In genomic region chr8:13162098-13162497, GRCm38 (mm10) we compare ENCODE assay signal across 10 mouse cellular contexts. TPM values are rescaled to one million over a fixed set of nuclear protein-coding genes. Genes with fewer than 3 reads are reported as not detected.
A peak's percentile ranks its signal among the peaks of the same experiment; 100 is the strongest.
DNase-seq lines count a peak whose midpoint lies in the region; ATAC-seq and TF ChIP-seq lines count a peak whose summit lies in the region.
"Had no signal": no experiment of that assay in that cellular context is flagged by ENCODE, and none has a peak within 500 bp of the region (broad histone marks: within the 10 kb centered on the region; RNA-seq: fewer than 3 reads in every experiment).

No protein-coding gene starts in this region.

- no peaks in the 10 kb centered on the region for H3K9me3 ChIP-seq in heart, embryonic 14.5 days (ENCODE audit: control insufficient read depth, low read length)
- no peaks in the 10 kb centered on the region for H3K9me3 ChIP-seq in midbrain, embryonic 11.5 days (ENCODE audit: control insufficient read depth, low read length)
- H3K9me3 ChIP-seq in midbrain, embryonic 10.5 days (replicated peaks) = no peaks in the 10 kb centered on the region
- H3K9me3 ChIP-seq in limb, embryonic 14.5 days (ENCODE audit: control insufficient read depth, low read length) = no peaks in the 10 kb centered on the region

- peak overlapping the region; percentile 31; the same call in 1 of the 2 replicates for H3K9ac ChIP-seq in heart, embryonic 14.5 days (ENCODE audit: low read length)
- no peak overlapping the region for H3K9ac ChIP-seq in midbrain, embryonic 11.5 days (ENCODE audit: low read length)
- peak overlapping the region; percentile 12; the same call in 1 of the 2 replicates for H3K9ac ChIP-seq in limb, embryonic 14.5 days (ENCODE audit: low read depth, low read length, severe bottlenecking)

- intact Hi-C loops in heart, postnatal 10 days (cut with DNase I) = no loop called here

- no peak overlapping the region for H3K27ac ChIP-seq in heart, embryonic 14.5 days (replicated peaks in 1 of 2; ENCODE audit: control insufficient read depth in 1 of 2, insufficient read depth in 1 of 2, low read depth in 2 of 2, low read length in 2 of 2)
- no peak overlapping the region for H3K27ac ChIP-seq in midbrain, embryonic 11.5 days (ENCODE audit: low read depth, low read length)
- H3K27ac ChIP-seq in midbrain, embryonic 10.5 days (replicated peaks) = no peak overlapping the region
- H3K27ac ChIP-seq in limb, embryonic 14.5 days (replicated peaks; ENCODE audit: low read depth, low read length) = no peak overlapping the region

- DNase-seq in heart, postnatal 10 days = no peak
- DNase-seq in midbrain, embryonic 11.5 days (ENCODE audit: low spot score, missing footprints) = peak; percentile 57
- DNase-seq in midbrain, embryonic 10.5 days (ENCODE audit: low spot score) = no peak
- no peak for DNase-seq in limb, embryonic 14.5 days (ENCODE audit: low spot score)
- DNase-seq in yolk sac, embryonic 10.5 days (ENCODE audit: low spot score) = peak; percentile 44
- no peak for DNase-seq in cerebellum, adult 9-11 months
- DNase-seq: cerebellum, postnatal 36 days; gastrocnemius, postnatal 10 days; spleen, adult 18-20 months had no signal

- H3K4me1 ChIP-seq in heart, embryonic 14.5 days (ENCODE audit: control insufficient read depth in 2 of 2, insufficient read depth in 2 of 2, low read length in 2 of 2) = peaks cover 8 to 26% of the 10 kb centered on the region in 2 experiments
- peaks cover 11% of the 10 kb centered on the region for H3K4me1 ChIP-seq in midbrain, embryonic 11.5 days (ENCODE audit: control insufficient read depth, insufficient read depth, low read length)
- H3K4me1 ChIP-seq in midbrain, embryonic 10.5 days = peaks cover 31% of the 10 kb centered on the region
- H3K4me1 ChIP-seq in limb, embryonic 14.5 days (ENCODE audit: control insufficient read depth, insufficient read depth, low read length) = peaks cover 11% of the 10 kb centered on the region; the same call in 1 of the 2 replicates

- no peak for TF ChIP-seq POLR2A in limb, embryonic 14.5 days (IDR thresholded peaks at IDR 0.05; ENCODE audit: borderline replicate concordance, extremely low read depth, insufficient read depth, insufficient read length)

- peaks cover 23% of the 10 kb centered on the region for H3K36me3 ChIP-seq in heart, embryonic 14.5 days (ENCODE audit: control insufficient read depth, insufficient read depth, low read length)
- no peaks in the 10 kb centered on the region; the same call in 1 of the 2 replicates for H3K36me3 ChIP-seq in midbrain, embryonic 11.5 days (ENCODE audit: control insufficient read depth, insufficient read depth, low read length)
- H3K36me3 ChIP-seq in midbrain, embryonic 10.5 days = peaks cover 16% of the 10 kb centered on the region
- H3K36me3 ChIP-seq in limb, embryonic 14.5 days (ENCODE audit: control insufficient read depth, insufficient read depth, low read length) = peaks cover 9% of the 10 kb centered on the region; the same call in 1 of the 2 replicates

- WGBS in heart, embryonic 14.5 days = 67% methylated on average over 6 of the region's 6 CpGs
- 86% methylated on average over 6 of the region's 6 CpGs for WGBS in midbrain, embryonic 11.5 days
- WGBS in midbrain, embryonic 10.5 days = 92% methylated on average over 6 of the region's 6 CpGs
- 90% methylated on average over 6 of the region's 6 CpGs for WGBS in limb, embryonic 14.5 days

- ATAC-seq in heart, embryonic 14.5 days (ENCODE audit: insufficient number of reproducible peaks, insufficient read depth, low FRiP score, low read depth) = no peak
- ATAC-seq in midbrain, embryonic 11.5 days (ENCODE audit: low FRiP score) = no peak
- ATAC-seq in limb, embryonic 14.5 days (ENCODE audit: low FRiP score, low read depth) = no peak

- no peaks in the 10 kb centered on the region for H3K27me3 ChIP-seq in heart, embryonic 14.5 days (ENCODE audit: control insufficient read depth, insufficient read depth, low read length)
- H3K27me3 ChIP-seq in midbrain, embryonic 11.5 days (ENCODE audit: control insufficient read depth, insufficient read depth, low read length) = no peaks in the 10 kb centered on the region
- no peaks in the 10 kb centered on the region for H3K27me3 ChIP-seq in midbrain, embryonic 10.5 days (ENCODE audit: low read depth, poor library complexity, severe bottlenecking)
- H3K27me3 ChIP-seq in limb, embryonic 14.5 days (ENCODE audit: control insufficient read depth, insufficient read depth, low read length) = no peaks in the 10 kb centered on the region

- no peak overlapping the region for H3K4me3 ChIP-seq in heart, embryonic 14.5 days (ENCODE audit: control insufficient read depth in 1 of 2, insufficient read depth in 1 of 2, low read depth in 1 of 2, low read length in 2 of 2)
- H3K4me3 ChIP-seq in midbrain, embryonic 11.5 days (ENCODE audit: low read depth, low read length) = no peak overlapping the region
- no peak overlapping the region for H3K4me3 ChIP-seq in midbrain, embryonic 10.5 days
- H3K4me3 ChIP-seq in limb, embryonic 14.5 days (replicated peaks; ENCODE audit: low read length) = no peak overlapping the region

- H3K4me2 ChIP-seq in heart, embryonic 14.5 days (ENCODE audit: low read length) = no peak overlapping the region; the same call in 1 of the 2 replicates
- no peak overlapping the region for H3K4me2 ChIP-seq in midbrain, embryonic 11.5 days
- no peak overlapping the region for H3K4me2 ChIP-seq in limb, embryonic 14.5 days (replicated peaks; ENCODE audit: low read depth, low read length, severe bottlenecking)

RNA-seq across cellular contexts. Expression of gene Lamp1, which starts 3.1 kb away (rescaled TPM):
- polyA plus RNA-seq in heart, embryonic 14.5 days (2014; fragmentation: Nextera tagmentation; extraction: Ambion mirVana) = 355 and 361 TPM in 2 replicates
- 100 to 1,000 TPM; 310 to 323 TPM for total RNA-seq in heart, postnatal 10 days (2021)
- 274 and 282 TPM in 2 replicates for polyA plus RNA-seq in midbrain, embryonic 11.5 days (2014; fragmentation: Nextera tagmentation; extraction: Ambion mirVana)
- polyA plus RNA-seq in midbrain, embryonic 10.5 days (2016; fragmentation: Nextera tagmentation; extraction: Ambion mirVana) = 221 and 223 TPM in 2 replicates
- polyA plus RNA-seq in limb, embryonic 14.5 days (2012; rRNA removed) = 300 and 327 TPM in 2 replicates
- 335 and 337 TPM in 2 replicates for polyA plus RNA-seq in limb, embryonic 14.5 days (2014; fragmentation: Nextera tagmentation; extraction: Ambion mirVana)

RNA-seq across cellular contexts. Expression of gene Grtp1, which starts 38.3 kb away (rescaled TPM):
- 19.6 and 21.3 TPM in 2 replicates for polyA plus RNA-seq in heart, embryonic 14.5 days (2014; fragmentation: Nextera tagmentation; extraction: Ambion mirVana)
- 1 to 10 TPM; 2.5 to 2.6 TPM for total RNA-seq in heart, postnatal 10 days (2021)
- 20.9 and 22.0 TPM in 2 replicates for polyA plus RNA-seq in midbrain, embryonic 11.5 days (2014; fragmentation: Nextera tagmentation; extraction: Ambion mirVana)
- polyA plus RNA-seq in midbrain, embryonic 10.5 days (2016; fragmentation: Nextera tagmentation; extraction: Ambion mirVana) = 19.9 and 22.3 TPM in 2 replicates
- 9.5 and 11.3 TPM in 2 replicates for polyA plus RNA-seq in limb, embryonic 14.5 days (2012; rRNA removed)
- 15.7 and 16.0 TPM in 2 replicates for polyA plus RNA-seq in limb, embryonic 14.5 days (2014; fragmentation: Nextera tagmentation; extraction: Ambion mirVana)

RNA-seq across cellular contexts. Expression of gene Cul4a, which starts 56.7 kb away (rescaled TPM):
- 109 and 114 TPM in 2 replicates for polyA plus RNA-seq in heart, embryonic 14.5 days (2014; fragmentation: Nextera tagmentation; extraction: Ambion mirVana)
- 10 to 100 TPM; 83.0 to 84.8 TPM for total RNA-seq in heart, postnatal 10 days (2021)
- polyA plus RNA-seq in midbrain, embryonic 11.5 days (2014; fragmentation: Nextera tagmentation; extraction: Ambion mirVana) = 89.7 and 90.1 TPM in 2 replicates
- 77.9 and 83.2 TPM in 2 replicates for polyA plus RNA-seq in midbrain, embryonic 10.5 days (2016; fragmentation: Nextera tagmentation; extraction: Ambion mirVana)
- polyA plus RNA-seq in limb, embryonic 14.5 days (2012; rRNA removed) = 81.6 and 83.7 TPM in 2 replicates
- 110 and 115 TPM in 2 replicates for polyA plus RNA-seq in limb, embryonic 14.5 days (2014; fragmentation: Nextera tagmentation; extraction: Ambion mirVana)

RNA-seq across cellular contexts. Expression of gene Pcid2, which starts 56.8 kb away (rescaled TPM):
- 22.5 and 23.2 TPM in 2 replicates for polyA plus RNA-seq in heart, embryonic 14.5 days (2014; fragmentation: Nextera tagmentation; extraction: Ambion mirVana)
- total RNA-seq in heart, postnatal 10 days (2021) = 10 to 100 TPM; 11.7 to 12.0 TPM
- 51.5 and 58.3 TPM in 2 replicates for polyA plus RNA-seq in midbrain, embryonic 11.5 days (2014; fragmentation: Nextera tagmentation; extraction: Ambion mirVana)
- polyA plus RNA-seq in midbrain, embryonic 10.5 days (2016; fragmentation: Nextera tagmentation; extraction: Ambion mirVana) = 58.8 and 60.7 TPM in 2 replicates
- 35.9 and 40.7 TPM in 2 replicates for polyA plus RNA-seq in limb, embryonic 14.5 days (2012; rRNA removed)
- polyA plus RNA-seq in limb, embryonic 14.5 days (2014; fragmentation: Nextera tagmentation; extraction: Ambion mirVana) = 34.8 and 39.2 TPM in 2 replicates

Comparison
In these comparisons a context has a peak if more than half of its experiments do, and no peak if none do; other contexts are left out.
1. DNase-seq: peak in midbrain, embryonic 11.5 days (single experiment) and yolk sac, embryonic 10.5 days (single experiment); none in heart, postnatal 10 days (0 of 2), midbrain, embryonic 10.5 days (single experiment), limb, embryonic 14.5 days (single experiment) and cerebellum, adult 9-11 months (single experiment).